Mouse (Mus musculus) inflammation-experienced regulatory T-cells, adult 6 months (primary cell): ENCODE measurements around the gene Gna12. TPM values are rescaled to one million over a fixed set of nuclear protein-coding genes. Genes with fewer than 3 reads are reported as not detected.

Experiments
- ATAC-seq: one replicate; pipeline ENCODE4 v1.8.0; 2017
- polyA plus RNA-seq, 3 experiments: library from polyadenylated mRNA; unstranded; fragments of 100-300 nt; shearing (Covaris generic); gene quantifications; one replicate each; pipeline ENCODE4 v1.2.1; 2017

The Gna12 gene
- polyA plus RNA-seq, 3 experiments from 2014 or later: 2.1 to 6.0 (median 5.9) TPM

- no peak for ATAC-seq
These were observed 35.1 kb downstream of the Gna12 start for GRCm38 (mm10) chr5:140795176-140795575.

- no peak for ATAC-seq
These were observed 35.5 kb downstream of the Gna12 start for GRCm38 (mm10) chr5:140794753-140795152.

- no peak for ATAC-seq
These were observed 38.0 kb downstream of the Gna12 start for GRCm38 (mm10) chr5:140792233-140792632.

GRCm38 (mm10) chr5:140790937-140791877 lies 39.0 kb downstream of the Gna12 start:
- ATAC-seq: peak; percentile 56

GRCm38 (mm10) chr5:140790392-140790791 lies 39.8 kb downstream of the Gna12 start:
- peak; percentile 61 for ATAC-seq

- ATAC-seq: no peak
These were observed 40.7 kb downstream of the Gna12 start for GRCm38 (mm10) chr5:140789561-140789960.

GRCm38 (mm10) chr5:140785240-140785872 lies 44.9 kb downstream of the Gna12 start:
- no peak for ATAC-seq

GRCm38 (mm10) chr5:140784288-140784687 lies 45.9 kb downstream of the Gna12 start:
- no peak for ATAC-seq

GRCm38 (mm10) chr5:140783577-140783976 lies 46.7 kb downstream of the Gna12 start:
- no peak for ATAC-seq

- ATAC-seq: no peak
These were observed 48.2 kb downstream of the Gna12 start for GRCm38 (mm10) chr5:140781886-140782572.

GRCm38 (mm10) chr5:140781122-140781521 lies 49.1 kb downstream of the Gna12 start:
- no peak for ATAC-seq

GRCm38 (mm10) chr5:140776968-140777367 lies 53.3 kb downstream of the Gna12 start:
- ATAC-seq: no peak

- no peak for ATAC-seq
These were observed 55.1 kb downstream of the Gna12 start for GRCm38 (mm10) chr5:140775111-140775510.

GRCm38 (mm10) chr5:140772158-140772557 lies 58.1 kb downstream of the Gna12 start:
- ATAC-seq: peak; percentile 55

- peak; percentile 84 for ATAC-seq
These were observed 58.6 kb downstream of the Gna12 start for GRCm38 (mm10) chr5:140771612-140772011.

- no peak for ATAC-seq
These were observed 61.9 kb downstream of the Gna12 start for GRCm38 (mm10) chr5:140768333-140768732.

- no peak for ATAC-seq
These were observed 62.5 kb downstream of the Gna12 start for GRCm38 (mm10) chr5:140767704-140768141.

- ATAC-seq: no peak
These were observed 63.7 kb downstream of the Gna12 start for GRCm38 (mm10) chr5:140766566-140766965.

GRCm38 (mm10) chr5:140764921-140765613 lies 65.2 kb downstream of the Gna12 start:
- peak; percentile 24 for ATAC-seq

- ATAC-seq: peak; percentile 76
These were observed 67.7 kb downstream of the Gna12 start for GRCm38 (mm10) chr5:140762540-140762939.

GRCm38 (mm10) chr5:140758864-140759263 lies 71.4 kb downstream of the Gna12 start:
- no peak for ATAC-seq

- ATAC-seq: no peak
These were observed 77.0 kb downstream of the Gna12 start for GRCm38 (mm10) chr5:140753223-140753622.
